Mouse (Mus musculus) embryonic facial prominence, embryonic 12.5 days (tissue): ENCODE measurements at regions not wholly inside any gene's neighbourhood (a gene's known extent, or its start where the extent isn't known, plus 50 kb on each side); places are given as distances from the start of the nearest gene placed in this dataset.

Experiments
- ATAC-seq: fragments of 200-750 bp; cut with Nextera tagmentation; 2 replicates; pipeline ENCODE4 v1.8.0; 2017; ENCODE audit not compliant: insufficient number of reproducible peaks, insufficient read depth, low FRiP score, low TSS enrichment
- H3K27ac ChIP-seq: fragments of 300-500 bp; sonication (generic); 2 replicates; pipeline ENCODE4 v1.5.1; 2016; ENCODE audit warnings: mild to moderate bottlenecking
- H3K27me3 ChIP-seq: fragments of 300-500 bp; sonication (generic); 2 replicates; pipeline ENCODE4 v1.6.1; 2016; ENCODE audit warnings: mild to moderate bottlenecking, moderate library complexity
- H3K36me3 ChIP-seq: fragments of 300-500 bp; sonication (generic); 2 replicates; pipeline ENCODE4 v1.6.1; 2016; ENCODE audit warnings: mild to moderate bottlenecking
- H3K4me1 ChIP-seq: fragments of 300-500 bp; sonication (generic); 2 replicates; pipeline ENCODE4 v1.6.1; 2016
- H3K4me2 ChIP-seq: fragments of 300-500 bp; sonication (generic); replicated peaks from 2 replicates; pipeline ENCODE4 v1.6.1; 2016; ENCODE audit warnings: mild to moderate bottlenecking, moderate library complexity
- H3K4me3 ChIP-seq: fragments of 300-500 bp; sonication (generic); 2 replicates; pipeline ENCODE4 v1.5.1; 2016; ENCODE audit warnings: mild to moderate bottlenecking
- H3K9ac ChIP-seq: fragments of 300-500 bp; sonication (generic); 2 replicates; pipeline ENCODE4 v1.6.1; 2016; ENCODE audit warnings: mild to moderate bottlenecking, moderate library complexity
- H3K9me3 ChIP-seq: fragments of 300-500 bp; sonication (generic); 2 replicates; pipeline ENCODE4 v1.6.1; 2016; ENCODE audit warnings: mild to moderate bottlenecking, moderate library complexity
- WGBS: fragments of 180-500 bp; shearing (Covaris S2); methylation state at CpG from one replicate; pipeline ENCODE4 v1.1.7; 2016; 5-methylcytosine and 5-hydroxymethylcytosine counted together

DNA sequence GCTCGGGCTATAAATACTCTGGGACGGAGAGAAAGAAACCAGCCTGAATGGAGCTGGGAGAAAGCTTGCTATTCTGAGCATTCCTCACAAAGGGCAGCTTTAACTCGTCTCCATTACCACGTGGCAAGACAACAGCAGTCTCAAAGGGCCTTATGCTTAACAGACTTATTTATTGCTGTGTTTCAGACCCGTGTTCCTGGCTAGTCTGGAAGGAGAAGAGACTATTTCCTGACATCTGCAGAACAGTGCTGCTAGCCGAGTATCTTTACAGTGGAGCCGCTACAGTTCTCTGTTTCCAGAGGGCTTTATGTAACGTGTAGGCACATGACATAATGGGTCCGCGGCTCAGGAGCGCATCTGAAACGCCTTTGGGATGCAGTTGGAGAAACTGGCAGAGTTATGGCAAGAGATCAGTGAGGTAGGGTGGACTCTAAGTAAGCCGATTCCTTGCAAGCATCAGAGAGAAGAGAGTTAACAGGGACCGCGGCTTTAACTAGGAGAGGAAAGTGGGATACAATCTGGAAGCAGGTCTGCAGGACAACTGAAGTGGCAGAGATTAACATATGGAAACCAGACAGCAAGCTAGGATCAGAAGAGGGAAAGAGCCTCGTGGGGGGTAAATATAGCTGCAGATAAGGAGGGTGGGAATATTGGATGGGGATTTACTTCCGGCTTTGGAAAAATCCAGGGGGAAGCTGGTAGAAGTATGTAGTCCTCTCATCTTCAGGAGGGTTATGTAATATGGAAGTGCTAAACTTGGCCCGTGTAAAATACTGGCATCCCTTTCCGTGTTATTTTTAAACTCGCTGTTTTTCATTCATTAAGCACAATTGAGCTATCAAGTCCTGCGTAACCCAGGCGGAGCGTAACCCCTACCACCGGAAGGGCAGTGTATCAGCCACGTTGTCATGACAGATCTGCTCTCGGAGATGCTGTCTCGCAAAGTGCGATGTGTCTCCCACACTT lies 229.3 kb upstream of the Prickle1 start:
- H3K27me3 ChIP-seq = no peaks in the 10 kb centered on the region
- H3K27ac ChIP-seq = peak overlapping the region; percentile 61
- 46% methylated on average over 28 of the region's 28 CpGs for WGBS
- H3K4me1 ChIP-seq = peaks cover 22% of the 10 kb centered on the region
- H3K9ac ChIP-seq = no peak overlapping the region
- H3K4me3 ChIP-seq = 0 out of 2 replicates have a peak overlapping the region, but pooled peaks have one; percentile 2
- 0 out of 2 replicates have a peak, but pooled peaks have one; percentile 52 for ATAC-seq
- H3K4me2 ChIP-seq = peak overlapping the region; percentile 29
- H3K36me3 ChIP-seq = no peaks in the 10 kb centered on the region
- no peaks in the 10 kb centered on the region for H3K9me3 ChIP-seq

GRCm38 (mm10) chr15:93821236-93821635 lies 225.5 kb upstream of the Prickle1 start:
- H3K9ac ChIP-seq = no peak overlapping the region
- 78% methylated on average over 6 of the region's 6 CpGs for WGBS
- no peaks in the 10 kb centered on the region for H3K27me3 ChIP-seq
- H3K27ac ChIP-seq = no peak overlapping the region
- peaks cover 22% of the 10 kb centered on the region for H3K4me1 ChIP-seq
- H3K4me2 ChIP-seq = no peak overlapping the region
- no peaks in the 10 kb centered on the region for H3K36me3 ChIP-seq
- no peak for ATAC-seq
- H3K9me3 ChIP-seq = no peaks in the 10 kb centered on the region
- no peak overlapping the region for H3K4me3 ChIP-seq

GRCm38 (mm10) chr15:93812011-93812410 lies 216.3 kb upstream of the Prickle1 start:
- Histone ChIP-seq H3K9ac (no peak overlapping the region), H3K9me3 (no peaks in the 10 kb centered on the region), H3K4me1 (no peaks in the 10 kb centered on the region), H3K27ac (no peak overlapping the region), H3K4me2 (no peak overlapping the region), H3K36me3 (no peaks in the 10 kb centered on the region), H3K27me3 (no peaks in the 10 kb centered on the region), H3K4me3 (no peak overlapping the region)
- no peak for ATAC-seq
- 54% methylated on average over 7 of the region's 7 CpGs for WGBS

GRCm38 (mm10) chr15:93807993-93808392 lies 212.3 kb upstream of the Prickle1 start:
- Histone ChIP-seq H3K4me1 (no peaks in the 10 kb centered on the region), H3K27me3 (no peaks in the 10 kb centered on the region), H3K4me2 (no peak overlapping the region), H3K27ac (no peak overlapping the region), H3K4me3 (no peak overlapping the region), H3K9ac (no peak overlapping the region), H3K9me3 (no peaks in the 10 kb centered on the region), H3K36me3 (no peaks in the 10 kb centered on the region)
- whole genome bisulfite sequencing = 88% methylated on average over 8 of the region's 8 CpGs
- no peak for ATAC-seq

GRCm38 (mm10) chr15:93807505-93807904 lies 211.8 kb upstream of the Prickle1 start:
- Histone ChIP-seq H3K9me3 (no peaks in the 10 kb centered on the region), H3K36me3 (no peaks in the 10 kb centered on the region), H3K4me1 (no peaks in the 10 kb centered on the region), H3K27ac (no peak overlapping the region), H3K27me3 (no peaks in the 10 kb centered on the region), H3K9ac (no peak overlapping the region), H3K4me2 (no peak overlapping the region), H3K4me3 (no peak overlapping the region)
- WGBS = 92% methylated on average over 8 of the region's 8 CpGs
- ATAC-seq = no peak

GRCm38 (mm10) chr15:93804703-93805102 lies 209.0 kb upstream of the Prickle1 start:
- no peak for ATAC-seq
- Histone ChIP-seq H3K4me2 (no peak overlapping the region), H3K9ac (no peak overlapping the region), H3K27ac (no peak overlapping the region), H3K27me3 (no peaks in the 10 kb centered on the region), H3K36me3 (no peaks in the 10 kb centered on the region), H3K9me3 (no peaks in the 10 kb centered on the region), H3K4me1 (no peaks in the 10 kb centered on the region), H3K4me3 (no peak overlapping the region)
- 84% methylated on average over 9 of the region's 9 CpGs for whole genome bisulfite sequencing

GRCm38 (mm10) chr15:93790531-93790930 lies 194.8 kb upstream of the Prickle1 start:
- peaks cover 12% of the 10 kb centered on the region; the same call in 1 of the 2 replicates for H3K4me1 ChIP-seq
- no peak overlapping the region for H3K4me3 ChIP-seq
- no peaks in the 10 kb centered on the region for H3K9me3 ChIP-seq
- no peak overlapping the region for H3K9ac ChIP-seq
- no peak for ATAC-seq
- H3K36me3 ChIP-seq = no peaks in the 10 kb centered on the region
- 78% methylated on average over 9 of the region's 9 CpGs for WGBS
- no peaks in the 10 kb centered on the region for H3K27me3 ChIP-seq
- no peak overlapping the region for H3K27ac ChIP-seq
- H3K4me2 ChIP-seq = no peak overlapping the region

- Histone ChIP-seq H3K9me3 (no peaks in the 10 kb centered on the region), H3K4me2 (no peak overlapping the region), H3K27ac (no peak overlapping the region), H3K27me3 (no peaks in the 10 kb centered on the region), H3K4me1 (peaks cover 12% of the 10 kb centered on the region; the same call in 1 of the 2 replicates), H3K4me3 (no peak overlapping the region), H3K36me3 (no peaks in the 10 kb centered on the region), H3K9ac (no peak overlapping the region)
- ATAC-seq = no peak
- 77% methylated on average over 3 of the region's 3 CpGs for WGBS
Measured at GRCm38 (mm10) chr15:93789762-93790161, 194.1 kb upstream of the Prickle1 start.

DNA sequence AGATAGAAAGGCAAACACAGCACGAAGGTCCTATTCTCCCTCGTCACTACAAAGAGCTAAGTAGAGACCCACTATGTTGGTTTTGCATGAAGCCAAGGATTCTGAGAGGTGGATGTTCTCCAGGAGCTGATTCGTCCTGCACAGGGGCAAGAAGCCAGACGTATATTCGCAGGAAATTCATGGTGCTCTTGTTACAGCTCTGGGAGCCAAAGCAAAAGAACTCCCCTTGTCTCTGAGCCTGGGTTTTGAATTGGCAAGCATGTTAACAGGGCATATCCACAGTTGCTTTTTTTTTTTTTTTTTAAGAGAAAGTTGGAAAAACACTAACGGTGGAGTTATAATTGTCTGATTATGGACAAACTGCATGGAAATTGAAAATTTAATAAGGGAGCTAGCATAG lies 191.7 kb upstream of the Prickle1 start:
- Histone ChIP-seq H3K4me2 (no peak overlapping the region), H3K9me3 (no peaks in the 10 kb centered on the region), H3K4me1 (peaks cover 12% of the 10 kb centered on the region; the same call in 1 of the 2 replicates), H3K27ac (no peak overlapping the region), H3K4me3 (no peak overlapping the region), H3K27me3 (no peaks in the 10 kb centered on the region), H3K9ac (no peak overlapping the region), H3K36me3 (no peaks in the 10 kb centered on the region)
- ATAC-seq = no peak
- 83% methylated on average over 6 of the region's 6 CpGs for WGBS

- Histone ChIP-seq H3K4me2 (no peak overlapping the region), H3K27ac (no peak overlapping the region), H3K4me1 (peaks cover 5% of the 10 kb centered on the region; the same call in 1 of the 2 replicates), H3K9ac (no peak overlapping the region), H3K9me3 (no peaks in the 10 kb centered on the region), H3K4me3 (no peak overlapping the region), H3K36me3 (no peaks in the 10 kb centered on the region), H3K27me3 (no peaks in the 10 kb centered on the region)
- 81% methylated on average over 11 of the region's 11 CpGs for WGBS
- ATAC-seq = no peak
Measured at GRCm38 (mm10) chr15:93785846-93786412, 190.2 kb upstream of the Prickle1 start.

- Histone ChIP-seq H3K27me3 (no peaks in the 10 kb centered on the region), H3K36me3 (no peaks in the 10 kb centered on the region), H3K4me2 (no peak overlapping the region), H3K4me3 (no peak overlapping the region), H3K9me3 (no peaks in the 10 kb centered on the region), H3K27ac (no peak overlapping the region), H3K9ac (no peak overlapping the region), H3K4me1 (peaks cover 5% of the 10 kb centered on the region; the same call in 1 of the 2 replicates)
- WGBS = 84% methylated on average over 4 of the region's 4 CpGs
- no peak for ATAC-seq
Measured at GRCm38 (mm10) chr15:93783736-93784135, 188.0 kb upstream of the Prickle1 start.

GRCm38 (mm10) chr15:93775199-93775745 lies 179.6 kb upstream of the Prickle1 start:
- no peaks in the 10 kb centered on the region for H3K36me3 ChIP-seq
- 86% methylated on average over 12 of the region's 12 CpGs for WGBS
- no peaks in the 10 kb centered on the region for H3K27me3 ChIP-seq
- no peak overlapping the region for H3K9ac ChIP-seq
- no peak for ATAC-seq
- H3K9me3 ChIP-seq = no peaks in the 10 kb centered on the region
- H3K4me3 ChIP-seq = no peak overlapping the region
- H3K4me2 ChIP-seq = no peak overlapping the region
- no peak overlapping the region for H3K27ac ChIP-seq
- H3K4me1 ChIP-seq = no peaks in the 10 kb centered on the region
